Mouse (Mus musculus) ES-Bruce4 (cell line): ENCODE data around the gene Gm3159.
"Not testable (repeated sequence)": the region's sequence is repeated elsewhere in the genome, so short reads cannot be mapped to it uniquely, and the experiment has no call there.

ENCODE experiments used
- CTCF ChIP-seq: IDR thresholded peaks from one replicate; pipeline ENCODE4 v1.8.1; 2011; ENCODE audit warnings: low read depth, low read length
- POLR2A ChIP-seq: IDR thresholded peaks from one replicate; pipeline ENCODE4 v1.8.1; 2011; ENCODE audit warnings: low read length; ENCODE audit not compliant: insufficient read depth

DNA sequence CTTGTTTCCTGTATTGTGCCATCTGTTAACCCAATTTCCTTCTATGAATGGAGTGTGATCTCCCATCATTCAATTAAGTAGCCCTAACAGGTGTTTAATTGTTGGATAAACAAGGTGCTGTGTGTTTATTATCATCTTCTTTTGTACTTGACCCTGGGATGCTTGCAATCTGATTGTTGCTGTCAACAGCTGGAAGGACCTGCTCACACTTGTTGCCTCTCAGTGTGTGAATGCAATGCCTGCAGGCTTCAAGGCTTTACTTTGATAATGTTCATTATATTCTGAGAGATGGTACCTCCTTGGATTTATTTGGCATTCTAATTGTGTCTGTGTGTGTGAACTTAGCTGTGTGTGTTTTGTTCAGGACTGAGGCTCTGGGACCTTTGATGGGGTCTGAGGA, 1.3 kb downstream of the Gm3159 start:
- TF ChIP-seq POLR2A, CTCF: not testable (repeated sequence)
